16 mouse cellular contexts compared by ENCODE assay signal in the genomic region with DNA sequence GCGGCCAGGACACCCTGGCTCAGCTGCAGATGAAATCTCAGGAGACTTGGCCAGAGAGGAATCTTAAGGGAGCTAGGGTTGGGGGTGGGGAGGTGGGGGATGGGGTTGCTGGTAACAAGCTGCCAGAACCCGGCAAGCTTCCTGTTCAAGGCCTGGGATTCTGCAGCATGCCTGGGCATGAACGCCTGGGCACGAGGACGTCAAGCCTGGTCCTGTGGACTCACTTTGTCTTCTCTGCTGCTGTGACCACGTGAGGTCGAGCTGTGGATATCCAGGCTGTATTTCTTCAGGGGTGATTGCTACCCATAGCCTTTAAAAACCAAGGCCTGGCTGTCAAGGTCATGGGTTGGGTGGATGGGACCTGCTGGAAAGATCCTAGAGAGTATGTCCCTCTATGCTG.
DNase-seq lines count a peak whose midpoint lies in the region; ATAC-seq and TF ChIP-seq lines count a peak whose summit lies in the region.
"Had no signal": no experiment of that assay in that cellular context is flagged by ENCODE, and none has a peak within 500 bp of the region (broad histone marks: within the 10 kb centered on the region; RNA-seq: fewer than 3 reads in every experiment).

No protein-coding gene starts in this region.

- H3K9me3 ChIP-seq in stomach, embryonic 14.5 days (ENCODE audit: control insufficient read depth, low read depth, low read length), result no peaks in the 10 kb centered on the region
- H3K9me3 ChIP-seq in stomach, postnatal 0 days (ENCODE audit: control insufficient read depth, low read length), result no peaks in the 10 kb centered on the region
- no peaks in the 10 kb centered on the region for H3K9me3 ChIP-seq in neural tube, embryonic 15.5 days (replicated peaks)
- H3K9me3 ChIP-seq: limb, embryonic 15.5 days; midbrain, embryonic 15.5 days had no signal

- H3K27ac ChIP-seq in stomach, embryonic 14.5 days (ENCODE audit: low read length), result 0 out of 2 replicates have a peak overlapping the region, but pooled peaks have one; percentile 44
- no peak overlapping the region for H3K27ac ChIP-seq in stomach, postnatal 0 days (replicated peaks)
- H3K27ac ChIP-seq in neural tube, embryonic 15.5 days (replicated peaks), result no peak overlapping the region
- H3K27ac ChIP-seq: limb, embryonic 15.5 days; midbrain, embryonic 15.5 days had no signal

- H3K4me3 ChIP-seq in stomach, embryonic 14.5 days (ENCODE audit: low read depth, low read length), result no peak overlapping the region
- H3K4me3 ChIP-seq in stomach, postnatal 0 days (ENCODE audit: low read depth, low read length), result no peak overlapping the region
- no peak overlapping the region for H3K4me3 ChIP-seq in neural tube, embryonic 15.5 days (replicated peaks)
- H3K4me3 ChIP-seq: limb, embryonic 15.5 days; midbrain, embryonic 15.5 days had no signal

- WGBS in stomach, embryonic 14.5 days, result 65% methylated on average over 7 of the region's 7 CpGs
- WGBS in stomach, postnatal 0 days, result 76% methylated on average over 7 of the region's 7 CpGs
- 93% methylated on average over 7 of the region's 7 CpGs for WGBS in neural tube, embryonic 15.5 days

- peaks cover 24% of the 10 kb centered on the region; the same call in 1 of the 2 replicates for H3K4me1 ChIP-seq in stomach, embryonic 14.5 days (ENCODE audit: control insufficient read depth, insufficient read depth, low read length)
- peaks cover 4% of the 10 kb centered on the region for H3K4me1 ChIP-seq in stomach, postnatal 0 days (replicated peaks; ENCODE audit: control insufficient read depth, insufficient read depth)
- peaks cover 51% of the 10 kb centered on the region for H3K4me1 ChIP-seq in neural tube, embryonic 15.5 days

- DNase-seq in adrenal gland, postnatal 14 days, result peak; percentile 47
- DNase-seq in adrenal gland, postnatal 25 days, result no peak
- DNase-seq in stomach, postnatal 0 days (ENCODE audit: low spot score), result no peak
- DNase-seq in MN1 (ENCODE audit: low spot score), result peak; percentile 30
- peak; percentile 27 for DNase-seq in gonadal fat pad, adult 2 months (ENCODE audit: low read depth)
- no peak for DNase-seq in testis, postnatal 14 days (ENCODE audit: low spot score)
- DNase-seq: cerebellum, adult 11 months; cerebellum, postnatal 25 days; heart, postnatal 4 days; kidney, postnatal 4 days; lung, postnatal 10 days; right cerebral cortex, adult 18-20 months had no signal

- H3K9ac ChIP-seq in stomach, embryonic 14.5 days (replicated peaks; ENCODE audit: low read depth, low read length), result no peak overlapping the region
- no peak overlapping the region for H3K9ac ChIP-seq in stomach, postnatal 0 days (ENCODE audit: low read length)
- H3K9ac ChIP-seq in neural tube, embryonic 15.5 days (replicated peaks), result no peak overlapping the region
- H3K9ac ChIP-seq: limb, embryonic 15.5 days; midbrain, embryonic 15.5 days had no signal

- TF ChIP-seq CTCF in stomach, postnatal 0 days (IDR thresholded peaks at IDR 0.05; ENCODE audit: low read depth), result no peak

- no peak for ATAC-seq in stomach, embryonic 14.5 days (ENCODE audit: insufficient number of reproducible peaks, insufficient read depth, low FRiP score, low read depth)
- no peak for ATAC-seq in stomach, postnatal 0 days (ENCODE audit: low FRiP score, low TSS enrichment)
- no peak for ATAC-seq in neural tube, embryonic 15.5 days (ENCODE audit: low FRiP score)
- ATAC-seq: midbrain, embryonic 15.5 days had no signal

- H3K27me3 ChIP-seq in stomach, embryonic 14.5 days (ENCODE audit: control insufficient read depth, insufficient read depth, low read length), result no peaks in the 10 kb centered on the region
- no peaks in the 10 kb centered on the region for H3K27me3 ChIP-seq in stomach, postnatal 0 days (ENCODE audit: control insufficient read depth, insufficient read depth, low read length)
- no peaks in the 10 kb centered on the region for H3K27me3 ChIP-seq in neural tube, embryonic 15.5 days (replicated peaks)
- H3K27me3 ChIP-seq: limb, embryonic 15.5 days; midbrain, embryonic 15.5 days had no signal

- H3K36me3 ChIP-seq in stomach, embryonic 14.5 days (ENCODE audit: control insufficient read depth, insufficient read depth, low read length), result peaks cover 13% of the 10 kb centered on the region; the same call in 1 of the 2 replicates
- no peaks in the 10 kb centered on the region; the same call in none of the 2 replicates for H3K36me3 ChIP-seq in stomach, postnatal 0 days (ENCODE audit: control insufficient read depth, insufficient read depth, low read length)
- peaks cover 2% of the 10 kb centered on the region; the same call in 1 of the 2 replicates for H3K36me3 ChIP-seq in neural tube, embryonic 15.5 days
- H3K36me3 ChIP-seq: midbrain, embryonic 15.5 days had no signal

- no peak for TF ChIP-seq EP300 in stomach, postnatal 0 days (optimal IDR thresholded peaks at IDR 0.05)

- no peak overlapping the region for H3K4me2 ChIP-seq in stomach, embryonic 14.5 days (replicated peaks; ENCODE audit: low read depth, low read length)
- H3K4me2 ChIP-seq in stomach, postnatal 0 days (replicated peaks; ENCODE audit: low read depth), result no peak overlapping the region
- no peak overlapping the region for H3K4me2 ChIP-seq in neural tube, embryonic 15.5 days
- H3K4me2 ChIP-seq: limb, embryonic 15.5 days; midbrain, embryonic 15.5 days had no signal

Comparison
In these comparisons a context has a peak if more than half of its experiments do, and no peak if none do; other contexts are left out.
1. DNase-seq: peak in adrenal gland, postnatal 14 days (single experiment), MN1 (single experiment) and gonadal fat pad, adult 2 months (single experiment); none in adrenal gland, postnatal 25 days (single experiment), stomach, postnatal 0 days (single experiment) and testis, postnatal 14 days (single experiment).